Comparison of ENCODE assay signal across 10 mouse cellular contexts in the genomic region with DNA sequence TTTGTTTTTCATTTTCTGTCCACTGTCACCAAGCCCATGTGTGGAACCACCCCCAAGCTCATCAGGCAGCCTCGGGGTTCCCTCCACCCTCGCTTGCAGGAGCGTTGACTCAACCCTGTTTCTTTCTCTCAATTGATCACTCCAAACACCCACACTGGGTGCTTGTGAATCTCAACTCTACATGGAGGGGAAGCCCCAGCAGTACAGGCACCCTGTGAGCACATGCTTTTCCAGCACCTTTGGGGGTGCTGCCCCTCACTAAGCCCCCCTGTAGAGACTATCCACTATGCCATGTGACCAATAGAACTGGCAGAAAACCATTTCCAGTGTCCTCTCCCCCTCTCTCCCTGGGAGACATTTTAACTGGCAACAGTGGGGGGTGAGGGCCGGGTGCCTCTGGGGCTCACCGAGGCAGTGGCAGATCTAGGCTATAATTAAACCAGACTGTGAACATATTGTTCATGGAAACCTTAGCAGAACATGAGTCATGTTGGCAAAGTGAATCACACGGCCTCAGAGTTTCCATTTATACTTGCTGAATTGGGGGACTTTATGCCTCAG.
DNase-seq lines count a peak whose midpoint lies in the region; ATAC-seq lines count a peak whose summit lies in the region.
"Had no signal": no experiment of that assay in that cellular context is flagged by ENCODE, and none has a peak within 500 bp of the region (broad histone marks: within the 10 kb centered on the region; RNA-seq: fewer than 3 reads in every experiment).

No protein-coding gene starts in this region.

- no peak overlapping the region for H3K4me2 ChIP-seq in liver, embryonic 11.5 days
- H3K4me2 ChIP-seq: liver, embryonic 13.5 days had no signal

- intact Hi-C loops in left cerebral cortex, postnatal 4 days (cut with DNase I) = no loop called here
- intact Hi-C loops in left cerebral cortex, postnatal 25 days (cut with DNase I) = no loop called here

- 55% methylated on average over 6 of the region's 6 CpGs for WGBS in liver, embryonic 11.5 days

- no peak overlapping the region for H3K27ac ChIP-seq in liver, embryonic 11.5 days (ENCODE audit: low read depth, low read length)
- H3K27ac ChIP-seq: liver, embryonic 13.5 days had no signal

- no peaks in the 10 kb centered on the region for H3K36me3 ChIP-seq in liver, embryonic 11.5 days (ENCODE audit: control insufficient read depth, insufficient read depth, low read length)
- H3K36me3 ChIP-seq: liver, embryonic 13.5 days had no signal

- H3K27me3 ChIP-seq in liver, embryonic 11.5 days (replicated peaks; ENCODE audit: control insufficient read depth, insufficient read depth, low read length) = peaks cover 8% of the 10 kb centered on the region; the same call in 1 of the 2 replicates
- H3K27me3 ChIP-seq: liver, embryonic 13.5 days had no signal

- DNase-seq in left cerebral cortex, adult 18-20 months (ENCODE audit: low spot score in 2 of 2) = peak; percentile 39 to 68
- DNase-seq in left cerebral cortex, postnatal 4 days = no peak
- peak; percentile 76 for DNase-seq in NIH3T3 (ENCODE audit: low read depth)
- DNase-seq in fibroblast of lung, adult 2 months (ENCODE audit: low read depth) = peak; percentile 46
- peak; percentile 56 to 80 for DNase-seq in left cerebral cortex, postnatal 25 days (ENCODE audit: low spot score in 2 of 2)
- no peak for DNase-seq in T-cell, adult 2 months (ENCODE audit: low spot score)
- no peak for DNase-seq in liver, embryonic 11.5 days (ENCODE audit: low spot score)
- DNase-seq: kidney, adult 11 months; liver, embryonic 13.5 days had no signal

- H3K9ac ChIP-seq in liver, embryonic 11.5 days (ENCODE audit: low read depth, low read length) = no peak overlapping the region
- H3K9ac ChIP-seq: liver, embryonic 13.5 days had no signal

- no peak overlapping the region for H3K4me3 ChIP-seq in liver, embryonic 11.5 days (ENCODE audit: low read depth, low read length)
- H3K4me3 ChIP-seq: liver, embryonic 13.5 days had no signal

- ATAC-seq in erythroid progenitor cell, adult 5-6 weeks (replicated peaks; ENCODE audit: low FRiP score, poor library complexity, severe bottlenecking) = no peak
- ATAC-seq in liver, embryonic 11.5 days (replicated peaks; ENCODE audit: low FRiP score) = no peak

- no peaks in the 10 kb centered on the region for H3K4me1 ChIP-seq in liver, embryonic 11.5 days (replicated peaks; ENCODE audit: control insufficient read depth, insufficient read depth, low read length)
- H3K4me1 ChIP-seq: liver, embryonic 13.5 days had no signal

- no peaks in the 10 kb centered on the region for H3K9me3 ChIP-seq in liver, embryonic 11.5 days (ENCODE audit: control insufficient read depth, low read length)
- H3K9me3 ChIP-seq: liver, embryonic 13.5 days had no signal

Comparison
In these comparisons a context has a peak if more than half of its experiments do, and no peak if none do; other contexts are left out.
1. DNase-seq: peak in left cerebral cortex, adult 18-20 months (2 of 2), NIH3T3 (single experiment), fibroblast of lung, adult 2 months (single experiment) and left cerebral cortex, postnatal 25 days (2 of 2); none in left cerebral cortex, postnatal 4 days (single experiment), T-cell, adult 2 months (single experiment) and liver, embryonic 11.5 days (single experiment).